Mouse (Mus musculus): Measurements from ENCODE around the gene Ncam1. TPM values are rescaled to one million over a fixed set of nuclear protein-coding genes. Genes with fewer than 3 reads are reported as not detected.

Ncam1 gene
- total RNA-seq, 2 experiments from 2014 or later: 7.6 to 8.1 TPM

DNA sequence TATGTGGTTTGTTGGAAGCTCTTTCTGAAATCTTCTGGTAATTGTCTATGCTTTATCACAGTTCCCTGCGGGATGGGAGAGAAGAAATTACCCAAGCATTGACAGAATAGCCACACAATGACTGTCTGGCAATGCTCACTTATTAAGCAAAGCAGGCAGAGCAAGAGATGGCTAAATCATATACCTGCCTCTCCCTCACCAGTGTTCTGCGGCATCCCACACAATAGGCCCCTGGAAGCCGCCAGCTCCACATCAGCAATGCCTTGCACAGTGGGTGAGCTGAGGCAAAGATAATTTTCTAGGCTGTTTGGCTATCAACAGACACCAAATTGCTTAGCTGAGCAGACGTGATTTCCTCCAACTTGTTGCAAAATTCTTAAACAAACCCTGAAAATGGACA lies 208.5 kb downstream of the Ncam1 start:
- no peak for ATAC-seq (replicated peaks; ENCODE audit: low FRiP score, poor library complexity, severe bottlenecking)

DNA sequence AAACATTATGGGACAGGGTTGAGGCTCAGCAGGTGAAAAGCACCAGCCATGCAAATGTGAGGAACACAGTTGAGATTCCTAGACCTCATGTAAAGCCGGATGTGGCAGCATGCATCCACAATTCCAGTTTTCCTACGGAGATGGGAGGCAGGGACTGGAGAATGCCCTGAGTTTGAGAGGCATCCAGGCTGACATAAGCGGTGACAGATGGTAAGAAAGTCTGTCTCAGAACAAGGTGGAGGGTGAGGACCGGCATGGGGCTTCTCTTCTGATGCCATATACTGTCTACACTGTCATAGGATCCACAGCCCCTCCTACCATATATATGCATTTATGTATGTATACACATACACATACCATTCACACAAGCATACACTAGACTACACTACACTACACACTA lies 221.6 kb downstream of the Ncam1 start:
- ATAC-seq (replicated peaks; ENCODE audit: low FRiP score, poor library complexity, severe bottlenecking): no peak

DNA sequence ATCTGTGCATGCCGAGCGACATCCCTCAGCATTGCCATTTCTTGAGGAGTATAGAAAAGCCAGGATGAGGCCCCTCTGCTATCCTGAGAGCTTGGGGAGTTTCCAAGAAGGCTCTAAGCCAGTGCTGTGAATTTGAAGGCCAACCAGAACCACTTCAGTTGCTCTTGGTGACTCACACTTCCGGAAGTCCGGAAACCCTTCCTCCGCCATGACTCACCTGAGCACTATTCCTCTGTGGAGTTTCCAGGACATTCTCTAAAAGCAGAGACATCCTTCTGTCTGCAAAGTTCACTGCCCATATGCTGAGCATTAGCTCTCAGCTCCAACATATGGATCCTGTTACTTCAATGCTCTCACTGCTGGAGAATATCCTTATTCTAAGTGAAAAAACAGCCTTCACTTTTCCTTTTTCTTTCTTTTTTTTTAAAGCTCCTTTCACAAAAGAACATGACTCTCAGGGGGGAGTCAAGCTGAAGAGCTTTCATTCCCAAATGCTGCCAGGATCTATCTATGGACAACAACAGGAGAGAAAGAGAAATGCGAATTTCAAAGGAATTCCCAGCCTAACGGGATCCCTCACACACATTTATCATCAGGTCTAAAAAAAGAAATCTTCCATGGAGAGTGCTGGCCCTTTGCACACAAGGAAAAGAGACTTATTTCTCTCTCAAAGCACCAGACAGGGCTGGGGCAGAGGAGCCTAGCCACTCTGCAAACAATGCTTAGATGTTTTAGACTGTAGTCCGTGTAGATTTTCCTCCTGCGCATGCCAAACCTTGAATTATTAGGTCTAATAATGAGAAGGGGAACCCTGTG lies 226.8 kb downstream of the Ncam1 start:
- no peak for ATAC-seq (replicated peaks; ENCODE audit: low FRiP score, poor library complexity, severe bottlenecking)

DNA sequence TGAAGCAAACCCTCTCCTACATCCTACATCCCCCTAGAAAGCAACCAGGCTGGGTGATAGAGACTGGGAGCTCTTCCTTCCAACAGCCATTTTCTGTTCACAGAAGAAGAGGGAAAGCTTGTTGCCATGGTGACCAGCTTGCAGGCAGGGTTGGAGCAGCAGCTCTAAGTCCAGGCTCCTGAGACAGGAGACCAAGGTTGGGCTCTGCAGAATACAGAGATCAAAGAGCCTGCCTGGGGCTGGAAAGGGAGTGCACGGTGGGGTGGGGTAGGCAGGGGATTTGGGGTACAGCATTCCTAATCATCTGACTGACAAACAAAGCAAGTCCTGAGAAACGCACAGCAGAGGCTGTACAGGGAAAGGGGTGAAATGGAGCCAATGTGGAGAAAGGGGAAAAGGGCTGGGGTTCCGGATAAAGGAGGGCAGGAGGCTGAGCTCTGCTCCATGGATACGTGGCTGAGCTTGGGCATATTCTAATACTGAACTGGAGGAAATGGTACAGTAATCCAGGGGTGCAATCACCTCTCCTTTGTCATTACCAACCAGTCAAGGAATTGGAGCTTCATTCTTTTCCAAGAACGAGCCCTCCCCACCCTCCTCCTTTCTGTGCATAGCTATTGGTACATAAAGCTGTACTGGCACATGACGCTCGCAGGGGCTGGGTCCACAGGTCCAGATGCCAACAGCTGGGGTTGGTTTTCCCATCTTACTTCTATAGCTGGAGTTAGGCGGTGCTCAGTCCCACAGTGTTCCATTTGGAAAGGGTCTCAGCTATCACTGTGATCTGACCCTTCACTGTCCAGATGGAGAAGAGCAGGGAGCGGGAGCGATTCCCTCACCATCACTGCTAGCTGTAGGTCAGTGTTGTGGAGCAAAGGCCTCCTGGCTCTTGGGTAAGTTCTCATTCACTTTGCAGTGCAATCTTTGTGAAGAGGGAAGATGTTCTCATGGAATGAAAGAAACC lies 227.7 kb downstream of the Ncam1 start:
- no peak for ATAC-seq (replicated peaks; ENCODE audit: low FRiP score, poor library complexity, severe bottlenecking)

DNA sequence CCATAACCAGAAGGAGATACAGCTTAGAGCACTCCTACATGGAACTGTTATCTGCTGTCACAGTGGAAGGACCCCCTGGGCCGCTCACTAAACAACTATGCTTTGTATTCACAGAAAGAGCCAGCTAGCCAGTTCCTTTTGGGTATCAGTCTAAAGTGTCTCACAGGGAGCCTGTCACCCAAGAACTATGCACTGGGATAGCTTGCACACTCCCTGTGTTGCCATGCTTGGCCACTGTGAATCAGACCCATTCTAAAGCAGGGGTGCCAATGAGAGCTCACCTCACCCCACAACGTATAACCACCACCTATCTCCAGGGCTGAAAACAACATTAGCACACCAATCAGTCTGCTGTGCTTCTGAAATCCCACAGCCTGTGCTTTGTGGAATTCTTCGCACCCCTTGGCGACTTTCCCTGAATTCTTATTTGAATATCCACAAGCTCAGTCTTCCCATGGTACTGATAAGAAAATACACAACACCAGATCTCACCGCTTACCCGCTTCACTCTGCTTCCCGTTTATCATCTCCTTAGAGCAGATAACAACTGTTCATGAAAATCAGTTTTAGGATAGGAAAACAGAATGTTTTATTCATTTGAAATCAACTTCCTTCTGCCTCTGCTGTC lies 228.6 kb downstream of the Ncam1 start:
- no peak for ATAC-seq (replicated peaks; ENCODE audit: low FRiP score, poor library complexity, severe bottlenecking)

DNA sequence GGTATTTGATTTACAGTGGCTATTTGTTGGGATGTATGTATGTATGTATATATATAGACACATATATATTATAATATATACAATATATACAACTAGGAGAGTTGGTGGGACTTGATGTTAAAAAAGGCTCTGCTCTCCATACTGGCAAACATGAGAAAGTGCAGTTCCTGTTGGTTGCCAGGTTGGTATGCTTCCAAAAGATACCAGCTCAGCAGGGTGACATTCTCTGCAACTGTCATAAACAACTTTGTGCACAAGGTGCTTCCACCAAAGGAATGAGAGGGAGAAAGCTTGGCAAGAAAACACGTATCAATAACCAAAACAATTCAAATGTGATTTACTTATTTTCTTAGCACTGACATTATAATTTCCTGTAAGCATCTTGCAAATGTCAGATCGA lies 232.9 kb downstream of the Ncam1 start:
- ATAC-seq (replicated peaks; ENCODE audit: low FRiP score, poor library complexity, severe bottlenecking): no peak

DNA sequence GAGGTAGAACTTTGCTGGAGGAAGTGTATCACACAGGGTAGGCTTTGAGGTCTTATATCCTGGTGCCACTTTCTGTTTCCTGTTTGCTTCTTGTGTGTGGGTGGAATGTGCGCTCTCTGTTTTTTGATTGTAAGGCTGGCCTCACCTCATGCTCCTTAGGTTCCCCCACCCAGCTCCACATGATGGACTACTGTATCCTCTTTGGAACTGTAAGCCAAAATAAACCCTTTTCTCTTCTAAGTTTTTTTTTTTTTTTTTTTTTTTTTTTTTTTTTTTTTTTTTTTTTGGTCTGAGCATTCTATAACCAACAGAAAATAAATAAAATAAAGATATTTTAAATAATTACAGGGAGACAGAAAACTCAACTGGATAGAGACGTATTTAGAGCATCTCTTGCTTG lies 239.8 kb downstream of the Ncam1 start:
- ATAC-seq (replicated peaks; ENCODE audit: low FRiP score, poor library complexity, severe bottlenecking): no peak

DNA sequence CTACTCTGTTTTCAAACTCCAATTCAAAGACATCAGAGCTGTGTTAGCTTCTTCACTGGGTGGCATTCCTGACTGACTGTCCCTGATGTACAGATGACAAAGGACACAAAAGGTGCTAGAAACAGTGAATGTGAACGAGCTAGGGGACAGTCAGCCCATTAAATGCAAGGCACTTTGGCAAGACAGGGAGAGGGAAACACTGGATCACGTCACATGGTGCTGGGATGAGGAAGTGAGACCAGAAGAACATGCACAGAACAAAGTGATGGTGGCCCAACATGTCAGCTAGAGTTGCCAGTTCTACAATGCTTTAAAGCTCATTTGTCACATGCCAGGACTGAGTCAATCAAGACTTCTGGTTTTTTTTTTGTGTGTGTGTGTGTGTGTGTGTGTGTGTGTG lies 247.4 kb downstream of the Ncam1 start:
- no peak for ATAC-seq (replicated peaks; ENCODE audit: low FRiP score, poor library complexity, severe bottlenecking)

DNA sequence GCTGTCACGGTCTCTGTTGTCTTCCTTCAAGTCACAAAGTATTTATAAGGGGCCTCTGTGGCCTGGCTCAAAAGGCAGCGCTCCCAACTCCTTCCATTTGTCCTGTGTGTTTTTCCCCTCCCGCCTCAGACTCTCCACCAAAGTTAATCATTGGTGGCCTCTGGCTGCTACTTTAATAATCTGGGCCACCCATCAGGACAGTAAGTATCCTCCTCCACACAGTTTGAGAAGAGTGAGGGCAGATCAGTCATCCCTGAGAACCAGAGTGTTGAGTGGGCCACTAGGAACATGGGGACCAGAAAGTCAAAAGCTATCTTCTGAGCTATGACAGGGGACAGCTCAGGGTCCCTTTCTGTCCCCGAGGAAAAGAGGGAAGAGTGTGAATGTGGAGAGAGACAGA lies 256.1 kb downstream of the Ncam1 start:
- no peak for ATAC-seq (replicated peaks; ENCODE audit: low FRiP score, poor library complexity, severe bottlenecking)

DNA sequence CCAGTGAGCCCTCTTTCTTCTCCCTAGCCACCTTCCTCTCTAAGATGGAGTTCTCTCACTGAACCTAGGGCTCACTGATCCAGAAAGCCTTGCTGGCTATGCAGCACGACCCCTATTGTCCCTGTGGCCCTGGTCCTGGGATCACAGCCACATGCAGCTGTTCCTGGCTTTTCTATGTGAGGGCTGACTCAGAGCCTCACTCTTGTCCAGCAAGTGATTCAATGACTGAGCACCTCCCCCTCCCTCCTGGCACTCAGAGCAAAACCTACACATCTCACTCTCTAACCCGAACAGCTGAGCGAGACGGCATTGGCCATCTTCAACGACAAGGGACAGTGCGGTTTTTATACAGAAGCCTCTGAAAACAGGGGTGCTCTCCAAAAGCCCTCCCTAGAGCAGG lies 260.9 kb downstream of the Ncam1 start:
- ATAC-seq (replicated peaks; ENCODE audit: low FRiP score, poor library complexity, severe bottlenecking): no peak

DNA sequence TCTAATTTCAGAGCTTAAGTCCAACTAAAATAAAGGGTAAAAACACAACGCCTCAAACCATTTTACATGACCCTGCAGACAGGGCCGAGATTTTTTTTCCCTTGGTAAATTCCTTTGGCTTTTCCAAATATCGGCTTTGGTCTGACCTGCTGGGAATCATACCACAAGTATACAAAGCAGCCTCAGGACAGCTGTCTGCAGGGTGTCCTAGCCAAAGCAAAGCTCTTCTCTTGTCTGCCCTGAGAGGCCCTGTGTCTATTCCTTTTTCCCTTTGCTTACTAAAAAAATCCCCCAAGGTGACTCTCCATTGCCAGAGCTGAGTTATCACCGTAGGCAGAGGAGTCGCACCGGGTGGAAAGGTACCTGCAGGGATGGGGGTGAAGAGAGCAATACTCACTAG lies 262.1 kb downstream of the Ncam1 start:
- ATAC-seq (replicated peaks; ENCODE audit: low FRiP score, poor library complexity, severe bottlenecking): no peak

DNA sequence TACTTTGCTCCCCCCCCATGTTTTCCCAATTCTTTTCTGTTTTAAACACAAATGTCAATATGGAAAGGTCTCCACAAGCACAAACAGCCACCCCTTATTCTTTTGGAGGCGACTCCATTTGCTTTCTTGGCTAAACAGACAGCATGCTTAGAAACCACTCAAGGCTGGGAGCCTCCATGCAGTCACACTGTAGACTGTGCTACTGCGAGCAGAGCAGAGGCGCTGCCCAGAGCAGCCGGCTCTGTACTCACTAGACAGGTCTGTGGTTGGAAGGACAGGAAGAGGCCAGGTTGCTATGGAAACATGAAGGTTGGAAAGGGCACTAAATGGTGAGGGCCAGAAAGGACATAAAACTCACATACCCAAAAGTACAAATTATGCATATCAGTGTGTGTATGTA lies 263.8 kb downstream of the Ncam1 start:
- ATAC-seq (replicated peaks; ENCODE audit: low FRiP score, poor library complexity, severe bottlenecking): no peak

DNA sequence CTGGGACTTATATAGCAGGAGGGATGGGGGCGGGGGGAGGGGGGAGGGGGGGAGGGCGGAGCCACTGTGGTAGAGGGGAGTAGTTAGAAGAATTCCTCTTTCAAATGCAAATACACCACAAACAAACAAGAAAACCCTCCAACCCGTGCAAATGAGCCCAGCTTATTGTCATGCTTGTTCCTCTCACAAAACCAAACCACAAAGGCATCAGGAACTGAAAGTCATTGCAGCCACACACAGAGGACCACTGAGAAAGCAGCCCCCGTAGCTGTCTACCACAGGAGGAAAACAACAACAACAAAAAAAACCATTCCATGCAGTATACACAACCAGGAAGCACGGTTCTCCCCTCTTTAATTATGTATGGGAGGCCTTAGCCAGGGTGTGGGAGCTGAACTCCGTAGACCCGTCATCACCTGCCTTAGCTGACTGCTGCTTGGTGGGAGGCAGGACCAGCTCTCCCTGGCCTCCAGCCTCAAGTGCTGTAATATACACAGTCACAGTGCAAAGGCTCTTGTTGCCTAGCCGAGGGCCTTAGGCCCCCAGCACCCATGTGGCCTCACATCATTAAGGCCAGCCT lies 264.7 kb downstream of the Ncam1 start:
- no peak for ATAC-seq (replicated peaks; ENCODE audit: low FRiP score, poor library complexity, severe bottlenecking)

DNA sequence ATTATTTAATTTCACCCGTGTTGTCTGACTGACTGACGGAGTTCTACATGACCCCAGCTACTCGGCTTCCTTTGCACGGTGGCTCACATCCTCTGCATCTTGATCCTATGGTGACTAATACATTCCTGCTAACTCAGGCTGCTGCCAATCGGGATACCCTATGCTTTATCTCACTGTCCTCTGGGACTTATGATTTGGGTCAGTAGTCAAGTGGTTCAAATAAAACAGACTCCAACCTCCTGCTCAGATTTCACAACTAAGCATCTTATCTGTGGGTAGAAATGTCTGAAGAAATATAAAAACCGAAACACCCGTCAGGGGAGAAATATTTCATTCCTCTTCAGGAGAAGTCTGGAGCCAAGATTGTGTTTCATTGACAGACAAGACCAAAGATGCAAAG lies 265.3 kb downstream of the Ncam1 start:
- ATAC-seq (replicated peaks; ENCODE audit: low FRiP score, poor library complexity, severe bottlenecking): no peak

DNA sequence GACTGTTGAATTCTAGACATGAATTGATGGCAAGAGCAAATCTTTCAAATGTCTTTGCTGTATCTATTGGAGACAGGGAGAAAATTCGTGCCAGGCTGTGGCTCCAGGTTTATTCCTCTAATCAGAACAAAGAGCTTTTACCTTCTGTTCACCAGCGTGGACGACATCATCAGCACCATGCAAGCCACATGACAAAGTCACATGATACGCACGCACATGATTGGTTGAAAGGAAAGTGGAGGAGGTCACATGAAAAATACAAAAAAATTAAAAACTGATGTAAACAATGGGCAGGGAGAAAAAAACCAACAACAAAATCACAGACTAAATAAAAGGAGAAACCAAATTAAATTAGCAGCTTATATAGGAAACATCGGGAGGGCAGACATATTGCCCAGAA lies 266.9 kb downstream of the Ncam1 start:
- ATAC-seq (replicated peaks; ENCODE audit: low FRiP score, poor library complexity, severe bottlenecking): no peak

DNA sequence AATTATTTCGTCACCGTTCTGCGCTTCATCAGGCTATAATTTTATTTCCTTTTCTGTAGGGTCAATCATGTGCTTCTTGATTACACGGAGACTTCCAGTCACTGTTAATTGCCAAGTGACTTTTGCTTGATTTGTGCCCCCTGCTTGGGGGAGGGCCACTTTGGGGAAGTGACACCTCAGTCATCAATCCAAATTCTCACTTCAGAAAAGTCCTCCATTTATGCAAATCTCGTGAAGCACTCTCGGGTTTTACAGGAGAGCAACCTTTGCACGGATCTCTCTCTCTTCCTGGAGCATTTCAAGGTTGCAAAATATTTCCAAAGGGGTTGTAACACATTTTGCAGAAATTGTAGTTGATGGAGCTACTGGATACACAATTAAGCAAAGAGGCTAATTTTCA lies 267.5 kb downstream of the Ncam1 start:
- no peak for ATAC-seq (replicated peaks; ENCODE audit: low FRiP score, poor library complexity, severe bottlenecking)

DNA sequence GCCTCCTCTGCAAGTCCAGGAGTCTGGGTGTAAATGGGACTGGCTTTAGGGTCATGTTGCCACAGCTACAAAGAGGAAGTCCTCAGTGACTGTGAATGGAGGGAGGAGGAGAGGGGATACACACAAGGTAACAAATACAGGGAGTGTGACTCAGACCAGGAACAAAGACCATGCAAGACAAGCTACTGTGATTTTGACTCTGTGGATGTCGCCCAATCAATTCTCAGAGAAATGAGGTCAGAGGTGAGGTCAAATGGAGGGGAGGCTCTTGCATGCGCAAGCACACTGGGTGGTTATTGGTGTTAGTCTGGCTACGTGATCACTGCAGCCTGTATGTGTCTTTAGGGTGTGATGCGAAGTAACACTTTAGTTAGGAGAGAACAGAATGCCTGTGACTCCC lies 268.0 kb downstream of the Ncam1 start:
- no peak for ATAC-seq (replicated peaks; ENCODE audit: low FRiP score, poor library complexity, severe bottlenecking)

DNA sequence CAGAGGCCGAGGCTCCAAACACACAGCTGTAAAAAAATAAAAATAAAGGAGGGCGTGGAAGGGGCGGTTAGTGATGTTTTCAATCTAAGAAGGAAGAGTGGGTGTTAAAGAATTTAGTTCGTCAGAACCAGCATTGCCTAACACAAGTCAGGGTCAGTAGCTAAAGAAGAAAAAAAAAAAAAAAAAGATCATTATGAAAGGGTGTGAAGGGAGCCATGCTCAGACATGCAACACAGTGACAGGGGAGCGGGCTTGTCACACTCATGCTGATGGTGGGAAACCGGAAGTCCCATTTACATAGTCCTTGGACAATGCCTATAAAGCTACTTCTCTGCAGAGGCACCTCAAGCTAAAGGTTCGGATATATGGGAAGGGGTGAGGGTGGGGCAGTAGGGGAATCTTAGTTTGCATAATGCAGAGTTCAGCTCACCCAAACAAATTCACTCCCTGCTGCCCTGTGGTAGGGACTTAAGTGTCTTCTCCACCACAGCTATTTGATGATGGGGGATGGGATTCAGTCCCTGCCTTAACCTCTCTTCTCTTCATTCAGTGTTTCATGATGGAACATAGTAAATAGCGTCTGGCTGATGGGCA lies 269.3 kb downstream of the Ncam1 start:
- ATAC-seq (replicated peaks; ENCODE audit: low FRiP score, poor library complexity, severe bottlenecking): no peak

DNA sequence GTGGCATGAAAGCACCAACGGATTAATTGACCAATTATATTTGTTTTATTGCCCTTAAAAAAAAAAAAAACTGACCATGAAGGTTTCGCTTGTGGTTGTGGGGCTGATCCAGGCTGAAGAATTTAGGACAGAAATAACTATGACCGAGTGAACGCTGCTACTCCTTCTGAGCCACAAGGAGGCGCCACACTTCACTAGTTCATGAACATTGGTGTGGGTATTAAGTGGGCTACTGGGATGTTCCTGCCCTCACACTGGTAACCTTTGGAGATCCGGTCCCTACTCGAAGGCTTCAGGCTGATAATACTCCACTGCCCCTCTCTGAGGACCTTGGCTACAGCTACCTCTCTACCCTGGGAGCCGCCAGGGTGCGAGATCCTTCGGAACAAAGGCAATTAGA lies 269.8 kb downstream of the Ncam1 start:
- no peak for ATAC-seq (replicated peaks; ENCODE audit: low FRiP score, poor library complexity, severe bottlenecking)

DNA sequence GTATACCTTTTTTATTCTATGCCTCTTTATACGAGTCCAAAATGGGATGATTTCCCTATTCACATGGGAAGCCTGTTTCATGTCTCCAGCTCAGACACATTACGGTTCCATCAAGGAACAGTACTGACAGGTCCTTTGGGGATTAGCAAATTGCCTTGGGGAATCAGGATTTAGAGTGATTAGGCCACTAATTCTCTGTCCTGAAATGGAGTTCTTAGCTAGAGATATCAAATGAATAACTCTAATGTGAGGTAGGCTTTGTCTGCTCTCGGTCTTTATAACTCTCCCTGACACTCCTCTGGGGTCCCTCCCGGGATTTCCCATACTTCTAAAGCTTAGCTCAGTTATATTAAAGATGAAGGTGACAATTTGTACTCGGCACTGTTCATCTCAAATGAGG lies 270.7 kb downstream of the Ncam1 start:
- ATAC-seq (replicated peaks; ENCODE audit: low FRiP score, poor library complexity, severe bottlenecking): no peak
